Mouse (Mus musculus) inflammation-experienced regulatory T-cells, adult 6 months (primary cell): ENCODE data around the gene Nip7. TPM values are rescaled to one million over a fixed set of nuclear protein-coding genes. Genes with fewer than 3 reads are reported as not detected.
"Not testable (repeated sequence)": the region's sequence is repeated elsewhere in the genome, so short reads cannot be mapped to it uniquely, and the experiment has no call there.

Source experiments
- ATAC-seq: one replicate; pipeline ENCODE4 v1.8.0; 2017
- polyA plus RNA-seq, 3 experiments: library from polyadenylated mRNA; unstranded; fragments of 100-300 nt; shearing (Covaris generic); gene quantifications; one replicate each; pipeline ENCODE4 v1.2.1; 2017

Gene Nip7
- polyA plus RNA-seq, 3 experiments from 2014 or later: 61.0 to 87.4 (median 78.2) TPM

GRCm38 (mm10) chr8:107065511-107066496, 9.1 kb downstream of the Nip7 start, which contains the start of gene Tmed6:
TSS of gene Tmed6 (minus strand) at chr8:107065644.
- peak; percentile 14 for ATAC-seq

DNA sequence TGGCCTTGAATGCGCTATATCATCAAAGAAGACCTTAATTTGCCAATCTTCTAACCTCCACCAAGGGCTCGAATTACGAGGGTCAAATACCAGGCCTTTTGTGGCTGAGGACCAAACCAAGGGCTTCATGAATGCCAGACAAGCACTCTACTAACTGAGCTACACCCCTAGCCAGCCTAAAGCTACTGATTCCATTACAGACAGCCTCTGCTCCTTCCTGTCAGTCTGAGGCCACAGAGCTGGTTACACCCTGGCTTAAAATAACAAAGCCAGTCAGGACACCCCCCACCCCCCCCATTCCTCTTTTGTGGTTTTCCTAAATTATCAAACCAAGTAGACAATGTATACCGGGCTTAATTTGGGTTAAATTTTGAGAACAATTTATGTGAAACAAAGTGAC, 17.0 kb downstream of the Nip7 start:
- no peak for ATAC-seq

DNA sequence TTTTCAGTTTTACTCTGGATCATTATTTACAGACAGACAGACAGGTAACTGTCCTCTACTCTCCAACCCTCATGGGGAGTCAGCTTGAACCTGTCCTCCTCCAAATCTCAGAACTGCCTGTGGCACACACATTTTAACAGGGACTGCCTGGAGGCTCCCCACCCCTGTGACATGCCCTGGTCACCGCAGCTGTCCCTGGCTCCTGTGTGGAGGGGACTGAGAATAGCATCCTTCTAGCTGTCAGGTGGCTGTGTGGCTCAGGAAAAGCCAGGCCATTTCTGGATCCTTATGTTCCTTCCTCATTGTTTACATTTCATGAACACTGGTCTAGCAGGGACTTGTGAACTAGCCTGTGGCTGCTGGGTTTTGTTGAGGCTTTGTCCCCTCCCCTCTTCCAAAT, 17.5 kb downstream of the Nip7 start:
- ATAC-seq: no peak

DNA sequence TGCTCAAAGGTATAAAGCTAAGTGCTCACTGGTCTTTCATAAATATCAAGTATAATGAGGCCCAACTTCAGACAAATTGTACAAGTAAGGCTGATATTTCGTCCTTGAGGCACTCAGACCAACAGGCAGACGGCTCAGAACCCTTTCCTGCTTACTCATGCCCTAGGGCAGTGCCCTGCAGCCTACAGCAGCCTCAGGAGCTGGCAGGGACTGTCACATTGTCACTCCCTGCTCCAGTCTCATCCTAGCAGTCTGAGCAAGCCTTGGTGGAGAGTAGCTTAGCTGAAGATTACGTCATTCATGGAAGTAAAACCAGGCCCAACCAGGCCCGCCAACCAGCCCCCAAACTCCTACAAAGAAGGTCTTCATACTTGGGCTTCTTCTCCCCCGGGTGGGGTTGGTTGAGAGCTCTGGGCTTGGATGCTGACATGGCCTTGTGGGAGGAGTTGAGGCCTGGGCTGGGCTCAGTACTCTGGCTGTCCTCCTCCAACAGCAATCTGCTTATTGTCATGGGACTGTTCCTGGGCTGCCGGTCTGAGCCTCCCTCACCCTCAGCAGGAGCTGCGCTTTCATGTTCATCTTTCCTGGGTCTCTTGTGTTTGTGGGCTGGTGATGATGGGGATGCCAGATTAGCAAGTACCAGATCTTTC, 19.7 kb downstream of the Nip7 start:
- ATAC-seq: no peak

- no peak for ATAC-seq
Observed at GRCm38 (mm10) chr8:107085358-107085757, 28.7 kb downstream of the Nip7 start.

GRCm38 (mm10) chr8:107086018-107086417, 29.3 kb downstream of the Nip7 start:
- ATAC-seq: no peak

DNA sequence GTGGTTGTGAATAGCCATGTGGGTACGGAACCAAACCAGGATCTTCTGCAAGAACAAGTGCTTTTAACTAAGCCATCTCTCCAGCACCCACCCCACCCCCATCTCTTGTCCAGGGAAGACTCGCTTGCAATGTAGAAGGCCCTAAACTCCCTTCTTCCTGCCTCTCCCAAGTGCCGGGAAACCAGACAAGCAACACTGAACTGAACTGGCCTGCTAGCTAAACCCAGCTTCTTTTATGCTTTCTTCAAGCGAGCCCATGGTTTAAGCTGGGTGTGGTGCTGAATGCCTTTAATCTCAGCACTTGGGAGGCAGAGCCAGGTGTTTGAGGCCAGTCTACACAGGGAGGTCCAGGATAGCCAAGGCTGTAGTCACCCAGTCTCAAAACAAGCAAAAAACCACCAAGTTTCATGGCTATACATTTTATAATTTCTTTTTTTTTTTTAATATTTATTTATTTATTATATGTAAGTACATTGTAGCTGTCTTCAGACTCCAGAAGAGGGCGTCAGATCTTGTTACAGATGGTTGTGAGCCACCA, 31.9 kb downstream of the Nip7 start:
- no peak for ATAC-seq

- no peak for ATAC-seq
Observed at GRCm38 (mm10) chr8:107090531-107090930, 33.9 kb downstream of the Nip7 start.

DNA sequence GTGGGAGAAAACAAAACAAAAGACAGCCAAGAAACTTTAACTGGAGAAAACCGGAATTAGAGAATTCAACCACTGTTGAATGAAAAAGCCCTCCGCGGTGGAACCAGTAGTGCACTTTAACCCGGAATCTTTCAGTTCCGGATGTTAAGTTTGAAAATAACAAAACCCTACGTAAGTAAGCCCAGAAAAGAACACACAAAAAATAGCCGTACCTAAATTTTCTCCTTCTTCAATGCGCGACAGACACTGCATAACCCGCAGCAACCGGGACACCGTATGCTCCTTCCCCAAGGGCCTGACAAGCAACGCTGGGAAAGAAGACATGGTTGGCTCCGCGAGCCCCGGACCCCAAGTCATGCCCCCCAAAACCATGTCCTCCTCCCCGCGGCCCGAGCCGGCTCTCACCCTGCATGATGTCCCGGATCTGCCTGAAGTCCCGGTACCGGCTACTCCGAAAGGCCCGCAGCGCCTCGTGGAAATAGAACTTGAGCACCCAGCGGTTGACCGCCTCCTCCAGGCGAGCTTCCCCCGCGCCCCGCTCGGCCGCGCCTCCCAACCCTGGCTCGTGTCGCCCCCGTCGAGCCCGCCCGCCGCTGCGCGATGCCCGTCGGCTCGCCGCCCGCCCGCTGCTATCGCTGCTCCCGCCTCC, 39.2 kb downstream of the Nip7 start:
- ATAC-seq: peak; percentile 54

- peak; percentile 88 for ATAC-seq
Observed at GRCm38 (mm10) chr8:107096366-107097036, 39.8 kb downstream of the Nip7 start, which contains the start of gene Terf2. TSS of gene Terf2 (minus strand) at chr8:107096547.

- ATAC-seq: no peak
Observed at GRCm38 (mm10) chr8:107100635-107101034, 44.0 kb downstream of the Nip7 start.

DNA sequence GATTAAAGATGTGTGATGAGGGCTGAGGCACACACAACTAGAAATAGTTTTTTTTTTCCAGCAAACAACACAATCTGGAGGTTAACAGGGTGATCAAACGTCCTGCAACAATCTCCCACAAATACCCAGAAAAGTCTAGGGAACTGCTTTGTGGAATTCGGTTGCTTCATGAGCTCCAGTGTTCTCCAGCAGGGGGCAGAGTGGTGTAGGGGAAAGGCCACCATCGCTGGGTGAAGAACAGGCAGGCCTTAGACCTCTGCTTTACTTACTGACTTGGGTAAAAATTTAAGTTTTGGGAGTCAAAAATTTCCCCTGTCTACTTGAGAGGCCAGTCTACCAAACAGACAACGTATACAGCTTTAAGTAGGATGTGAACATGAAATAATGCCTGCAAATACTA, 47.9 kb downstream of the Nip7 start:
- peak; percentile 41 for ATAC-seq

DNA sequence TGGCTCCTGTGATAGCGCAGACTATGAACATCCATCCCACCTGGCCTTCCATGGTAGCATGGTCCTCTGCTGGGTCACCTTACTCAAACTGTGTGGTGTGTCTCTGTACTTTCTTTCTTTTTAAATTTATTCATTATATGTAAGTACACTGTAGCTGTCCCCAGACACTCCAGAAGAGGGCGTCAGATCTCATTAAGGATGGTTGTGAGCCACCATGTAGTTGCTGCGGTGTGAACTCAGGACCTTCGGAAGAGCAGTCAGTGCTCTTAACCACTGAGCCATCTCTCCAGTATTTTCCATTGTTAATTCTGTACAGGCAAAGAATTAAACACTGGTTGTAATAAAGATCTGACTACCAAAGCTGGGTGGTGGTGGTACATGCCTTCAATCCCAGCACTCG, 51.4 kb downstream of the Nip7 start:
- ATAC-seq: not testable (repeated sequence)

DNA sequence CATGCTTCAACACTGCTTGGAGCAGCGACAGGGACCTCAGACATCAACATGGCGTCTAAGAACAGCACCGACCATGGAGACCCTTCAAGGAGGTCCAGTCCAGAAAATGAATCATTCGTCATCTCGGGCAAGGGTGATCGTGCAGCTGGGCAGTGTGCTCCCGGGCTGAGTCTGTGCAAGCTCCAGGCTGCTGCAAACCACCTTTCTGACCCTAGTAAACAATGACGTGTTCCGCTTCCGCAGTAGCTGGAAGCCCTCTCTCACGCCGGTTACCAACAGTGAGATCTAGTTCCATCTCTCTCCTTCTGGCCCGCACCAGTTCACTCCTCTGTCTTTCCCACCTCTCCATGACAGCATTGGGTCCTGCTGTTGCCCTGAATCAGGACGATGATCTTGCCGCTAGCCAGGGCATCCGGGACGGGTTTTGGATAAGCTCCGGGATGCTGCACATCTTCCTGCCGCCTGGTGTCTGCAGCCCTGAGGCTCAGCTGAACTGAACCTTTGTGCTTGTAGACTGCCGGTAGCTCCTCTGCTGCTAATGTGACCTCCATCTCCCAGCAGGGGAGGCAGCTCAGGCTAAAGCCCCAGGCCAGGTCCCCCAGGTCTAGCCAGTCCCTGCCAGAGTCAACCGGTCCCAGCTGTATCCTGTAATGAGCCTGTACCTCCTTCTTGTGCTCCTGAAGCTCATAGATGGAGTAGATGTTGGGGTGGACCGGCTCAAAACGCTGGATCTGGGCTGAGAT, 52.5 kb downstream of the Nip7 start:
- no peak for ATAC-seq

DNA sequence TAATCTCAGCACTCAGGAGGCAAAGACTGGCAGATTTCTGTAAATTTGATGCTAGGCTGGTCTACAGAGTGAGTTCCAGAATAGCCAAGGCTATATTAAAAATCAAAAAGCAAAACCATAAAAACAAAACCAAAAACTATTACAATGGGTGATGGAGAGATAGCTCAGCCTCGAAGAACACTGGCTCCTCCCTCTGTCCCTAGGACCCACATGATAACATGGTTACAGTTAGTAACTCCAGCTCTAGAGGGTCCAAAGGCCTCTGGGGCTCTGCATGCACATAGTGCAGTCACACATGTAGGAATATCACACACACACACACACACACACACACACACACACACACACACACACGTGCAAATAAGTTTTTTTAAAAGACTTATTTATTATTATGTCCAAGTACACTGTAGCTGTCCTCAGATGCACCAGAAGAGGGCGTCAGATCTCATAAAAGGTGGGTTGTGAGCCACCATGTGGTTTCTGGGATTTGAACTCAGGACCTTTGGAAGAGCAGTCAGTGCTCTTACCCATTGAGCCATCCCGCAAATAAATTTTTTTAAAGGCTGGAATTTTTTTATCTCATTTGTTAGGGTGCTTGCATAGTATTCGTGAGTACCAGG, 53.2 kb downstream of the Nip7 start:
- ATAC-seq: no peak

Other genes starting within 250 kb of the Nip7 start
- under 1 TPM; 0.18 to 0.50 (median 0.30) TPM for gene Has3, start 186.6 kb upstream of the Nip7 start, polyA plus RNA-seq
- gene Utp4, start 163.2 kb upstream of the Nip7 start, polyA plus RNA-seq: 10 to 100 TPM; 42.0 to 52.6 (median 48.3) TPM
- 1 to 10 TPM; 3.3 to 6.0 (median 4.8) TPM for gene Sntb2, start 121.1 kb upstream of the Nip7 start, polyA plus RNA-seq
- gene Vps4a, start 25.7 kb upstream of the Nip7 start, polyA plus RNA-seq: 10 to 100 TPM; 32.5 to 38.8 (median 36.7) TPM
- 1 to 10 TPM; 1.2 to 5.6 (median 3.0) TPM for gene Pdf, start 8.3 kb upstream of the Nip7 start, polyA plus RNA-seq
- 1 to 10 TPM; 6.0 to 9.5 (median 7.4) TPM for gene Cog8, start 188 bp upstream of the Nip7 start, polyA plus RNA-seq
- gene Tmed6, start 8.8 kb downstream of the Nip7 start, polyA plus RNA-seq: under 1 TPM in 1 of 3 experiments, not detected in 2; 0.52 TPM
- 10 to 100 TPM in 2 of 3 experiments, 1 to 10 TPM in 1; 8.9 to 14.8 (median 11.5) TPM for gene Terf2, start 39.7 kb downstream of the Nip7 start, polyA plus RNA-seq
- 10 to 100 TPM; 24.8 to 38.8 (median 36.8) TPM for gene Cyb5b, start 93.8 kb downstream of the Nip7 start, polyA plus RNA-seq
- 10 to 100 TPM; 12.7 to 23.8 (median 21.3) TPM for gene Nfat5, start 236.6 kb downstream of the Nip7 start, polyA plus RNA-seq